Mouse (Mus musculus): ENCODE data around the gene Camk1d.

GRCm38 (mm10) chr2:5670146-5670545, 44.2 kb downstream of the Camk1d start:
- no peak for TF ChIP-seq CTCF (IDR thresholded peaks at IDR 0.05; ENCODE audit: low read depth, low read length)
- TF ChIP-seq EP300 (IDR thresholded peaks at IDR 0.05; ENCODE audit: insufficient read depth, low read depth, low read length), result no peak
- no peak for TF ChIP-seq POLR2A (IDR thresholded peaks at IDR 0.05; ENCODE audit: insufficient read depth, low read length)

All from ES-Bruce4 (cell line).